Mouse (Mus musculus) kidney, embryonic 16.5 days (tissue): ENCODE results near the gene Nxn. TPM values are rescaled to one million over a fixed set of nuclear protein-coding genes. Genes with fewer than 3 reads are reported as not detected.

Experiments
- ATAC-seq: fragments of 200-750 bp; cut with Nextera tagmentation; 2 replicates; pipeline ENCODE4 v1.8.0; 2017; ENCODE audit warnings: moderate TSS enrichment; ENCODE audit not compliant: low FRiP score, low TSS enrichment
- H3K27ac ChIP-seq: fragments of 300-500 bp; sonication (generic); 2 replicates; pipeline ENCODE4 v1.5.1; 2014; ENCODE audit warnings: low read length
- H3K27me3 ChIP-seq: fragments of 300-500 bp; sonication (generic); 2 replicates; pipeline ENCODE4 v1.6.1; 2014; ENCODE audit warnings: low read length, control low read depth, mixed read lengths; ENCODE audit not compliant: insufficient read depth
- H3K36me3 ChIP-seq: fragments of 300-500 bp; sonication (generic); 2 replicates; pipeline ENCODE4 v1.6.1; 2014; ENCODE audit warnings: low read length, control low read depth, mixed read lengths; ENCODE audit not compliant: insufficient read depth
- H3K4me1 ChIP-seq: fragments of 300-500 bp; sonication (generic); 2 replicates; pipeline ENCODE4 v1.6.1; 2014; ENCODE audit warnings: low read length, control low read depth, mixed read lengths; ENCODE audit not compliant: insufficient read depth
- H3K4me2 ChIP-seq: fragments of 300-500 bp; sonication (generic); replicated peaks from 2 replicates; pipeline ENCODE4 v1.6.1; 2014; ENCODE audit warnings: low read depth, low read length
- H3K4me3 ChIP-seq: fragments of 300-500 bp; sonication (generic); 2 replicates; pipeline ENCODE4 v1.5.1; 2014; ENCODE audit warnings: mild to moderate bottlenecking, low read length
- H3K9ac ChIP-seq: fragments of 300-500 bp; sonication (generic); replicated peaks from 2 replicates; pipeline ENCODE4 v1.6.1; 2014; ENCODE audit warnings: low read length
- H3K9me3 ChIP-seq: fragments of 300-500 bp; sonication (generic); 2 replicates; pipeline ENCODE4 v1.6.1; 2016; ENCODE audit warnings: low read length, control low read depth
- WGBS: fragments of 180-500 bp; shearing (Covaris S2); extraction: QIAGEN DNeasy Blood & Tissue Kit; methylation state at CpG from one replicate; pipeline ENCODE4 v1.1.7; 2014; 5-methylcytosine and 5-hydroxymethylcytosine counted together
- polyA plus RNA-seq: library from polyadenylated mRNA; unstranded; fragments of >200 nt; fragmentation: Nextera tagmentation; extraction: Ambion mirVana; gene quantifications from 2 replicates; pipeline ENCODE4 v1.2.1, GENCODE M21; 2015

Nxn gene
- polyA plus RNA-seq, 1 experiment from 2014 or later = 26.9 TPM

GRCm38 (mm10) chr11:76253918-76254264 lies 145.0 kb downstream of the Nxn start:
- H3K4me3 ChIP-seq = no peak overlapping the region
- no peaks in the 10 kb centered on the region for H3K27me3 ChIP-seq
- 76% methylated on average over 4 of the region's 4 CpGs for WGBS
- H3K27ac ChIP-seq = no peak overlapping the region
- no peak overlapping the region for H3K4me2 ChIP-seq
- no peak overlapping the region for H3K9ac ChIP-seq
- peaks cover 29% of the 10 kb centered on the region for H3K36me3 ChIP-seq
- H3K4me1 ChIP-seq = peaks cover 14% of the 10 kb centered on the region; the same call in 1 of the 2 replicates
- no peaks in the 10 kb centered on the region for H3K9me3 ChIP-seq
- 0 out of 2 replicates have a peak, but pooled peaks have one; percentile 33 for ATAC-seq

- H3K9me3 ChIP-seq = no peaks in the 10 kb centered on the region
- peaks cover 33% of the 10 kb centered on the region for H3K36me3 ChIP-seq
- ATAC-seq = peak; percentile 79
- no peaks in the 10 kb centered on the region for H3K27me3 ChIP-seq
- H3K4me1 ChIP-seq = peaks cover 14% of the 10 kb centered on the region; the same call in 1 of the 2 replicates
- H3K9ac ChIP-seq = no peak overlapping the region
- no peak overlapping the region for H3K4me2 ChIP-seq
- WGBS = 52% methylated on average over 5 of the region's 5 CpGs
- H3K27ac ChIP-seq = 0 out of 2 replicates have a peak overlapping the region, but pooled peaks have one; percentile 27
- H3K4me3 ChIP-seq = no peak overlapping the region
These were observed 145.6 kb downstream of the Nxn start for GRCm38 (mm10) chr11:76253145-76253917.

- H3K4me2 ChIP-seq = no peak overlapping the region
- H3K9me3 ChIP-seq = no peaks in the 10 kb centered on the region
- H3K9ac ChIP-seq = no peak overlapping the region
- H3K36me3 ChIP-seq = peaks cover 32% of the 10 kb centered on the region
- no peak overlapping the region for H3K4me3 ChIP-seq
- H3K27ac ChIP-seq = no peak overlapping the region
- no peaks in the 10 kb centered on the region for H3K27me3 ChIP-seq
- H3K4me1 ChIP-seq = peaks cover 14% of the 10 kb centered on the region; the same call in 1 of the 2 replicates
- WGBS = 62% methylated on average over 3 of the region's 3 CpGs
- ATAC-seq = no peak
These were observed 146.9 kb downstream of the Nxn start for GRCm38 (mm10) chr11:76252036-76252435.

- Histone ChIP-seq H3K27me3 (no peaks in the 10 kb centered on the region), H3K4me3 (no peak overlapping the region), H3K9me3 (no peaks in the 10 kb centered on the region), H3K9ac (no peak overlapping the region), H3K27ac (no peak overlapping the region), H3K36me3 (peaks cover 36% of the 10 kb centered on the region), H3K4me1 (peaks cover 18% of the 10 kb centered on the region), H3K4me2 (no peak overlapping the region)
- no peak for ATAC-seq
- WGBS = 45% methylated on average over 2 of the region's 2 CpGs
These were observed 151.7 kb downstream of the Nxn start for GRCm38 (mm10) chr11:76247239-76247638.

- H3K9me3 ChIP-seq = no peaks in the 10 kb centered on the region
These were observed 152.5 kb downstream of the Nxn start for GRCm38 (mm10) chr11:76246439-76246838.

GRCm38 (mm10) chr11:76243811-76244546 lies 155.0 kb downstream of the Nxn start:
- H3K4me2 ChIP-seq = peak overlapping the region; percentile 77
- no peaks in the 10 kb centered on the region for H3K27me3 ChIP-seq
- peaks cover 19% of the 10 kb centered on the region; the same call in 1 of the 2 replicates for H3K36me3 ChIP-seq
- peak; percentile 65 for ATAC-seq
- H3K4me1 ChIP-seq = peaks cover 18% of the 10 kb centered on the region
- peak overlapping the region; percentile 82 for H3K9ac ChIP-seq
- H3K4me3 ChIP-seq = peak overlapping the region; percentile 73
- no peak overlapping the region for H3K27ac ChIP-seq
- 1% methylated on average over 34 of the region's 34 CpGs for WGBS
- H3K9me3 ChIP-seq = no peaks in the 10 kb centered on the region

More at GRCm38 (mm10) chr11:76246439-76246838, 152.5 kb downstream of the Nxn start:
- ATAC-seq = no peak
- Histone ChIP-seq H3K4me3 (no peak overlapping the region), H3K9ac (no peak overlapping the region), H3K4me2 (no peak overlapping the region), H3K4me1 (peaks cover 18% of the 10 kb centered on the region), H3K36me3 (peaks cover 35% of the 10 kb centered on the region), H3K27me3 (no peaks in the 10 kb centered on the region), H3K27ac (no peak overlapping the region)

- ATAC-seq = peak; percentile 88
- H3K4me1 ChIP-seq = peaks cover 18% of the 10 kb centered on the region
- H3K36me3 ChIP-seq = peaks cover 15% of the 10 kb centered on the region; the same call in 1 of the 2 replicates
- peak within 1 kb of the TSS; percentile 82 for H3K9ac ChIP-seq
- peak within 1 kb of the TSS; percentile 35; the same call in 1 of the 2 replicates for H3K27ac ChIP-seq
- no peaks in the 10 kb centered on the region for H3K9me3 ChIP-seq
- no peaks in the 10 kb centered on the region for H3K27me3 ChIP-seq
- H3K4me3 ChIP-seq = peak within 1 kb of the TSS; percentile 73
- H3K4me2 ChIP-seq = peak within 1 kb of the TSS; percentile 77
- under 1% methylated on average over 61 of the region's 61 CpGs for WGBS
These were observed 155.8 kb downstream of the Nxn start, which contains the start of the genes Mrm3 and Glod4 for GRCm38 (mm10) chr11:76242901-76243810. Gene Mrm3, plus strand, starts transcription at chr11:76243715. Gene Glod4, minus strand, starts transcription at chr11:76243725.

- H3K36me3 ChIP-seq = peaks cover 20% of the 10 kb centered on the region
- 95% methylated on average over 2 of the region's 2 CpGs for WGBS
- H3K9ac ChIP-seq = no peak overlapping the region
- H3K4me1 ChIP-seq = peaks cover 13% of the 10 kb centered on the region
- no peaks in the 10 kb centered on the region for H3K27me3 ChIP-seq
- no peak overlapping the region for H3K27ac ChIP-seq
- no peak overlapping the region for H3K4me2 ChIP-seq
- H3K4me3 ChIP-seq = no peak overlapping the region
- ATAC-seq = no peak
- H3K9me3 ChIP-seq = no peaks in the 10 kb centered on the region
These were observed 159.2 kb downstream of the Nxn start for GRCm38 (mm10) chr11:76239750-76240149.

GRCm38 (mm10) chr11:76236136-76236535 lies 162.8 kb downstream of the Nxn start:
- Histone ChIP-seq H3K4me3 (no peak overlapping the region), H3K4me2 (no peak overlapping the region), H3K9me3 (no peaks in the 10 kb centered on the region), H3K4me1 (no peaks in the 10 kb centered on the region), H3K9ac (no peak overlapping the region), H3K27ac (no peak overlapping the region), H3K36me3 (peaks cover 49% of the 10 kb centered on the region), H3K27me3 (no peaks in the 10 kb centered on the region)
- ATAC-seq = no peak
- 83% methylated on average over 3 of the region's 3 CpGs for WGBS
